Mouse (Mus musculus): ENCODE data around the gene Gnptg. TPM values are rescaled to one million over a fixed set of nuclear protein-coding genes. Genes with fewer than 3 reads are reported as not detected.

Gene Gnptg
- 39.8 and 47.7 TPM in 2 replicates for polyA plus RNA-seq (2012; rRNA removed)

DNA sequence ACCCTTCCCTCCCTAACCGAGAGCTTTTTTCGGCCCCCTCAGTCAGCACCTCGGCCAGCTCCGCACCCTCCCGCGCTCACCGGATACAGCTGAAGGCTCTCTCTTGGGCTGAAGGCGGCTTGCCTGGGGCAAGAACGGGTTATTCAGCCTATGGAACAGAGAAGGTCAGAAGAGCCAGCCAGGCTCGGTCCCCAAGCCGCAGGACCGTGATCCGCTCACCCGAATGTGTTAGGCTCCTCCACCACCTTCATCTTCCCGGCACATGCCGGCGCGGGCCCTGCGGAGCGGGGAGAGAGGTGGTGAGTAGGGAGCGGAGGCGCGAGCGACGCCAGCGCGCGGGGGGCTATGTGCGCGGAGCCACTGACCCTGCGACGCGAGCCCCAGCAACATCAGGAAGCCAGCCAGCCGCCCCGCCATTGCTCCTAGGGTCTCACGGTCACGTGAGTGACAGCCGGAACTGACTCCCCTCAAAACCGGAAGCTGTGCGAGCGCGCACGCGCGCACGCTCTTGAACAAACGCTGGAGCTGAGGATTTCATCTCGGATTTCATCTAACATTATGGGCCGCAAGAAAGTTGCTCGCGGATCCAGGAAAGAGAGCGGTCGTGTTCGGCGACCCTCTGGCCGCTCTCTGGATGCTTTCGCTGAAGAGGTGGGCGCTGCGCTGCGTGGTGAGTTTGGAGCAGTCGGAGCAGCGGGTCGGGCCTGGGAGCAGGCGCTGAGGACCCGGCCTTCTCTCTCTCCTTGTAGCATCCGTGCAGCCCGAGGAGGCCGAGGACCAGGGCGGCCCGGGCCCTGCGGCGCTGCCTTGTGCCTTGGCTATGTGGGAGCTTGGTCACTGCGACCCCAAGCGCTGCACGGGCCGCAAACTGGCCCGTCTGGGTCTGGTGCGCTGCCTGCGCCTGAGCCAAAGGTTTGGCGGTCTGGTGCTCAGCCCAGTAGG is at the start of gene Gnptg, which contains the start of gene Tsr3:
Gnptg (minus strand) TSS at position 430 of the 942 bp plus-strand sequence.
Tsr3 (plus strand) TSS at position 476 of the 942 bp plus-strand sequence.
- under 1% methylated on average over 80 of the region's 80 CpGs for WGBS
- TF ChIP-seq CTCF (IDR thresholded peaks at IDR 0.05; ENCODE audit: borderline replicate concordance, control insufficient read depth, extremely low read depth, insufficient read depth, low read length, poor library complexity) (0 out of 2 replicates have a peak, but pooled peaks have one; percentile 22), POLR2A (IDR thresholded peaks at IDR 0.05; ENCODE audit: control insufficient read depth, extremely low read depth, insufficient read depth, low read length, poor library complexity) (no peak)
- H3K27me3 ChIP-seq (ENCODE audit: control insufficient read depth, insufficient read depth, low read length): no peaks in the 10 kb centered on the region
- peak within 1 kb of the TSS; percentile 82 for H3K4me3 ChIP-seq (ENCODE audit: control insufficient read depth, insufficient read depth, low read length)
- H3K4me1 ChIP-seq (replicated peaks; ENCODE audit: control insufficient read depth, insufficient read depth, low read length): peaks cover 11% of the 10 kb centered on the region
- H3K27ac ChIP-seq (ENCODE audit: control insufficient read depth, insufficient read depth, low read length): no peak within 1 kb of the TSS
- H3K36me3 ChIP-seq (ENCODE audit: control insufficient read depth, insufficient read depth, low read length): peaks cover 10% of the 10 kb centered on the region
- DNase-seq: peak; percentile 85

DNA sequence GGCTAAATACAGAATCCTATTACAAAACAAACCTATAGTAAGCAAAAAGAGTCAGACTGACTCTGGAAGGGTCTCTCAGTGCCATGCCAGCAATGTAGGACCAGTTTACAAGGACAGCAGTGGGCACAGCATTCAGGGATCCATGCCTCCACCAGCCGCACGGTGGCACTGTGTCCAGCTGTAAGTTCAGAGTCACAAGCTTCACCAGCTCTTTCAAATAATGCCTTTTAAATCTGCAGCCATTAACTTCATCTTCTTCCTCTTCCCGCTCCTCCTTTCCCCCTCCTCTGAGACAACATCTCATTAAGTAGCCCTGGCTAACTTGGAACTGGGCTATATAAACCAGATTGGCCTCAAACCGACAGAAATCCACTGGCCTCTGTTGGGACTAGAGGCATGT is 48.9 kb upstream of the Gnptg start:
- no peaks in the 10 kb centered on the region for H3K36me3 ChIP-seq (ENCODE audit: control insufficient read depth, insufficient read depth, low read length)
- peak; percentile 54 for DNase-seq
- no peaks in the 10 kb centered on the region for H3K4me1 ChIP-seq (replicated peaks; ENCODE audit: control insufficient read depth, insufficient read depth, low read length)
- no peaks in the 10 kb centered on the region for H3K27me3 ChIP-seq (ENCODE audit: control insufficient read depth, insufficient read depth, low read length)
- TF ChIP-seq POLR2A (IDR thresholded peaks at IDR 0.05; ENCODE audit: control insufficient read depth, extremely low read depth, insufficient read depth, low read length, poor library complexity) (no peak), CTCF (IDR thresholded peaks at IDR 0.05; ENCODE audit: borderline replicate concordance, control insufficient read depth, extremely low read depth, insufficient read depth, low read length, poor library complexity) (peak; percentile 70; the same call in 1 of the 2 replicates)
- whole genome bisulfite sequencing: 21% methylated on average over 4 of the region's 4 CpGs
- no peak overlapping the region for H3K27ac ChIP-seq (ENCODE audit: control insufficient read depth, insufficient read depth, low read length)
- H3K4me3 ChIP-seq (ENCODE audit: control insufficient read depth, insufficient read depth, low read length): no peak overlapping the region

DNA sequence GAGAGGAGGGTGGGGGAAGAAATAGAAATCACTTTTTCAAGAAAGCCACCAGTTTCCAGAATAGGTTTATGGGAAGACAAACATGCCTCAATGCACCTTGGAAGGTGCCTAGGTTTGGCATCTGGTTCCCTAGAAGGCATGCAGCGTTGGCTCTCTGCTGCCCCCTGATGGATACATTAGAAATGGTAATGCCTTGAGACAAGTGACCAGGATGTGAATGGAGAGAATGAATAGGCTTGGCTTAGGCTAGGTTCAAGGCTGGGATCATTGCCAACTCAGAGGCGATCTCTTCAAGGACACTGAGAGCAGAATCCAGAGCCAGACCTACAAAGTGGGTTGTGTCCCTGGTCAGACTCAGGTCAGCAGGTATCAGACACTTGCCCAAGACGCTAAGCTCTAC is 45.1 kb upstream of the Gnptg start:
- Histone ChIP-seq H3K4me3 (ENCODE audit: control insufficient read depth, insufficient read depth, low read length) (no peak overlapping the region), H3K27me3 (ENCODE audit: control insufficient read depth, insufficient read depth, low read length) (no peaks in the 10 kb centered on the region), H3K27ac (ENCODE audit: control insufficient read depth, insufficient read depth, low read length) (no peak overlapping the region), H3K4me1 (replicated peaks; ENCODE audit: control insufficient read depth, insufficient read depth, low read length) (no peaks in the 10 kb centered on the region), H3K36me3 (ENCODE audit: control insufficient read depth, insufficient read depth, low read length) (no peaks in the 10 kb centered on the region)
- WGBS: 33% methylated on average over 3 of the region's 3 CpGs
- peak; percentile 72 for DNase-seq
- TF ChIP-seq POLR2A (IDR thresholded peaks at IDR 0.05; ENCODE audit: control insufficient read depth, extremely low read depth, insufficient read depth, low read length, poor library complexity) (no peak), CTCF (IDR thresholded peaks at IDR 0.05; ENCODE audit: borderline replicate concordance, control insufficient read depth, extremely low read depth, insufficient read depth, low read length, poor library complexity) (no peak)

- Histone ChIP-seq H3K4me3 (ENCODE audit: control insufficient read depth, insufficient read depth, low read length) (no peak overlapping the region), H3K27ac (ENCODE audit: control insufficient read depth, insufficient read depth, low read length) (no peak overlapping the region), H3K36me3 (ENCODE audit: control insufficient read depth, insufficient read depth, low read length) (no peaks in the 10 kb centered on the region), H3K4me1 (replicated peaks; ENCODE audit: control insufficient read depth, insufficient read depth, low read length) (no peaks in the 10 kb centered on the region), H3K27me3 (ENCODE audit: control insufficient read depth, insufficient read depth, low read length) (no peaks in the 10 kb centered on the region)
- 55% methylated on average over 11 of the region's 11 CpGs for WGBS
- peak; percentile 24 for DNase-seq
- TF ChIP-seq POLR2A (IDR thresholded peaks at IDR 0.05; ENCODE audit: control insufficient read depth, extremely low read depth, insufficient read depth, low read length, poor library complexity): no peak
- TF ChIP-seq CTCF (IDR thresholded peaks at IDR 0.05; ENCODE audit: borderline replicate concordance, control insufficient read depth, extremely low read depth, insufficient read depth, low read length, poor library complexity): no peak
Observed at GRCm38 (mm10) chr17:25282133-25282532, 42.2 kb upstream of the Gnptg start.

DNA sequence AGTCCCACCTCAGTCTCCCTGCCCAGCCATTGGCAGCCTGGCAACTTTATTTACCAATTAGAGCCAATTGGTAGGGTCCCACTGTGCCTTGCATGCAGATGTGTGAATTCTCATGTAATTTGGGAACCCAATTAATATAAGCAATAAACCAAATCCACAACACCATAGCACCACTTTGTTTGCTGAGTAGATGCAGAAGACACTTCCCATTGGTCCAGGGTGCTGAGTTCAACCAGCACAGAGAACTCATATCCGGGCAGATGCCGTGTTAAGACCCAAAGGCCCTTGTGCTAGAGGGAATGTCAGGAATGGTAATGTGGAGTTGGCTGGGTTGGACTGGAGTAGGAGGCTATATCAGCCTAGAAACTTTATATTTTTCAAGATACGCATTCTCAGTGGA is 35.9 kb upstream of the Gnptg start:
- no peak overlapping the region for H3K4me3 ChIP-seq (ENCODE audit: control insufficient read depth, insufficient read depth, low read length)
- peaks cover 17% of the 10 kb centered on the region for H3K4me1 ChIP-seq (replicated peaks; ENCODE audit: control insufficient read depth, insufficient read depth, low read length)
- over 99% methylated on average over 3 of the region's 3 CpGs for WGBS
- no peak for DNase-seq
- no peaks in the 10 kb centered on the region for H3K27me3 ChIP-seq (ENCODE audit: control insufficient read depth, insufficient read depth, low read length)
- TF ChIP-seq CTCF (IDR thresholded peaks at IDR 0.05; ENCODE audit: borderline replicate concordance, control insufficient read depth, extremely low read depth, insufficient read depth, low read length, poor library complexity) (no peak), POLR2A (IDR thresholded peaks at IDR 0.05; ENCODE audit: control insufficient read depth, extremely low read depth, insufficient read depth, low read length, poor library complexity) (no peak)
- H3K36me3 ChIP-seq (ENCODE audit: control insufficient read depth, insufficient read depth, low read length): no peaks in the 10 kb centered on the region
- no peak overlapping the region for H3K27ac ChIP-seq (ENCODE audit: control insufficient read depth, insufficient read depth, low read length)

DNA sequence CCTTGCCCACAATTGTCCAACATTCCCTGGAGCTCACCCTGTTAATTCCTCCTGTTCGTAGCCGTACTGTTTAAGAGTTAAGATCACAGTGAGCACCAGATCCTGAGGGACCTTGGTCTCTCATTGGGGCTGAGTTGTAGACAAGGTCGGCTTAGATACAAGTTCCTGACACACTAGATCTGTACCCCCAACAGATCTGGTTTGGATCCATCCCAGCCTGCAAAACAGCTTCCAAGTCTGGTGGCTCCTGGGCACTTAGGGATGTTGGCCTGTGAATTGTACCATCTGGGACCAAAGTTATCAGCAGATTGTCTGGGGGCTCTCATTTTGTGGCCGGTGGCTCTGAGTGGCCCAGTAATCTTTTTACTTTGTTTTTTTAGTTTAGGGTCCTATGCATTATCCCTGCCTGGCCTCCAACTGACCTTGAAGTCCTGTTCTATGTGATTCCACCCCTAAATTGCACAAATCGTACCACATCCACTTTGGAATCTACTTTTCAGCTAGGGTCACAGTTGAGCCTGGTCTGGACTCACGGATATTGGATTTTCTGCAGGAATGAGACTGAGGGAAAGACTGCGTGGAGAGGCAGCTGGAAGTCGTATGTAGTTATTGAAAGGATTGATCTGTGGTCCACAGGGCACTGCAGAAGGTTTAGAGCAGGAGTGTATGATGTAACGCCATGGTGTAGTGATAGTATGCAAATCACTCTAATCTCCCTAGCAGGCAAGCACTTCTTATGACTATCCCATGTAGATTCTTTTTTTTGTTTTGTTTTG is 34.8 kb upstream of the Gnptg start, which contains the start of gene Ube2i:
Ube2i (minus strand) TSS at position 52 of the 776 bp plus-strand sequence.
- no peak for DNase-seq
- Histone ChIP-seq H3K4me3 (ENCODE audit: control insufficient read depth, insufficient read depth, low read length) (peak within 1 kb of the TSS; percentile 99), H3K27ac (ENCODE audit: control insufficient read depth, insufficient read depth, low read length) (peak within 1 kb of the TSS; percentile 84), H3K4me1 (replicated peaks; ENCODE audit: control insufficient read depth, insufficient read depth, low read length) (peaks cover 17% of the 10 kb centered on the region), H3K36me3 (ENCODE audit: control insufficient read depth, insufficient read depth, low read length) (no peaks in the 10 kb centered on the region), H3K27me3 (ENCODE audit: control insufficient read depth, insufficient read depth, low read length) (no peaks in the 10 kb centered on the region)
- TF ChIP-seq CTCF (IDR thresholded peaks at IDR 0.05; ENCODE audit: borderline replicate concordance, control insufficient read depth, extremely low read depth, insufficient read depth, low read length, poor library complexity): no peak
- TF ChIP-seq POLR2A (IDR thresholded peaks at IDR 0.05; ENCODE audit: control insufficient read depth, extremely low read depth, insufficient read depth, low read length, poor library complexity): no peak
- WGBS: 92% methylated on average over 9 of the region's 9 CpGs

All from thymus, adult 2 months (tissue).